ENCODE assay signal across 14 mouse cellular contexts in the genomic region with DNA sequence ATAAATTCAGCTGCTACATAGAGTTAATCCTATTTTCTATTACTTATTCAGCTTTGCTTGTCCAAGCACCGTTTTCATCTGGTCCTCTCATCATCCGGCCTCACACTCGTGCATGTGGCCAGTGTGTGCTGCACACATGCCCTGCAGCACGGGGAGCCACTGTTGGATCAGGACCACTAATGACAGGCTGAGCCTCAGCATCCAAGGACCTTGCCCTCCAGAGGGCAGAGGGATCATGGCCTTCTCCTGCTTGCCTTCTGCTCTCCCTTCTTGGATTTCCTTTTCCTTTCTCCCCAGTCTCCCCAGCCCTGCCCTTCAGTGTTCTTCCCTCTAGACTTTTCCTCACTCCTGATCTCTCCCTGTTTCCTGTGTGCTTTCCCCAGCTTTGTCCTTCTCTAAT.
DNase-seq lines count a peak whose midpoint lies in the region; ATAC-seq lines count a peak whose summit lies in the region.
"Had no signal": no experiment of that assay in that cellular context is flagged by ENCODE, and none has a peak within 500 bp of the region (broad histone marks: within the 10 kb centered on the region; RNA-seq: fewer than 3 reads in every experiment).

No protein-coding gene starts in this region.

- no peak overlapping the region for H3K4me3 ChIP-seq in heart, embryonic 13.5 days
- H3K4me3 ChIP-seq in megakaryocyte, embryonic 14.5 days (replicated peaks): peak overlapping the region; percentile 84
- H3K4me3 ChIP-seq in embryonic facial prominence, embryonic 10.5 days: no peak overlapping the region
- H3K4me3 ChIP-seq: embryonic facial prominence, embryonic 15.5 days; forebrain, embryonic 12.5 days; left cerebral cortex, adult 2 months; midbrain, embryonic 12.5 days had no signal

- ATAC-seq in heart, embryonic 13.5 days (ENCODE audit: extremely low read depth, insufficient number of reproducible peaks, low FRiP score, low TSS enrichment): no peak
- no peak for ATAC-seq in megakaryocyte, adult 5-6 weeks (ENCODE audit: poor library complexity, severe bottlenecking)

- H3K4me1 ChIP-seq in heart, embryonic 13.5 days: peaks cover 40% of the 10 kb centered on the region
- H3K4me1 ChIP-seq in megakaryocyte, embryonic 14.5 days: peaks cover 93% of the 10 kb centered on the region
- peaks cover 77% of the 10 kb centered on the region for H3K4me1 ChIP-seq in embryonic facial prominence, embryonic 10.5 days

- H3K9me3 ChIP-seq in heart, embryonic 13.5 days: no peaks in the 10 kb centered on the region
- H3K9me3 ChIP-seq in megakaryocyte, embryonic 14.5 days: no peaks in the 10 kb centered on the region
- H3K9me3 ChIP-seq in embryonic facial prominence, embryonic 10.5 days: no peaks in the 10 kb centered on the region
- H3K9me3 ChIP-seq: embryonic facial prominence, embryonic 15.5 days; forebrain, embryonic 12.5 days; midbrain, embryonic 12.5 days had no signal

- peak overlapping the region; percentile 87 for H3K27ac ChIP-seq in heart, embryonic 13.5 days (replicated peaks)
- H3K27ac ChIP-seq in embryonic facial prominence, embryonic 10.5 days (replicated peaks): peak overlapping the region; percentile 52
- H3K27ac ChIP-seq: embryonic facial prominence, embryonic 15.5 days; left cerebral cortex, adult 2 months; liver, embryonic 14.5 days had no signal

- 69% methylated on average over 4 of the region's 4 CpGs for WGBS in heart, embryonic 13.5 days
- 38% methylated on average over 4 of the region's 4 CpGs for WGBS in embryonic facial prominence, embryonic 10.5 days

- H3K36me3 ChIP-seq in heart, embryonic 13.5 days: no peaks in the 10 kb centered on the region
- no peaks in the 10 kb centered on the region for H3K36me3 ChIP-seq in megakaryocyte, embryonic 14.5 days (replicated peaks; ENCODE audit: low read length)
- no peaks in the 10 kb centered on the region for H3K36me3 ChIP-seq in embryonic facial prominence, embryonic 10.5 days (replicated peaks)
- H3K36me3 ChIP-seq: embryonic facial prominence, embryonic 15.5 days; forebrain, embryonic 12.5 days; midbrain, embryonic 12.5 days had no signal

- intact Hi-C loops in heart, postnatal 10 days (cut with DNase I): loop anchor here (5.0 kb wide), 2 partner anchors 48 to 63 kb away; no protein-coding TSS in a partner anchor

- DNase-seq in cerebellum, adult 8-10 months: peak; percentile 44
- DNase-seq in cerebellum, adult 9-10 months: no peak
- no peak for DNase-seq in heart, postnatal 10 days
- DNase-seq in embryonic facial prominence, embryonic 10.5 days (ENCODE audit: low spot score): no peak
- DNase-seq: right cerebral cortex, postnatal 25 days; thymus, postnatal 36 days had no signal

- H3K9ac ChIP-seq in heart, embryonic 13.5 days: no peak overlapping the region
- H3K9ac ChIP-seq: embryonic facial prominence, embryonic 15.5 days; liver, embryonic 14.5 days; midbrain, embryonic 12.5 days had no signal

- no peaks in the 10 kb centered on the region for H3K27me3 ChIP-seq in heart, embryonic 13.5 days (replicated peaks)
- H3K27me3 ChIP-seq in megakaryocyte, embryonic 14.5 days (replicated peaks): peaks cover 8% of the 10 kb centered on the region
- peaks cover 29% of the 10 kb centered on the region for H3K27me3 ChIP-seq in embryonic facial prominence, embryonic 10.5 days (replicated peaks; ENCODE audit: low read depth, poor library complexity, severe bottlenecking)

- H3K4me2 ChIP-seq in heart, embryonic 13.5 days: no peak overlapping the region
- H3K4me2 ChIP-seq: embryonic facial prominence, embryonic 15.5 days; forebrain, embryonic 12.5 days; midbrain, embryonic 12.5 days had no signal
